Mouse (Mus musculus) CD4-positive helper T cell, adult 2 months (primary cell): ENCODE results near the gene Mterf1b.

Source experiments
- DNase-seq: peaks from one replicate; pipeline ENCODE4 v3.0.0-alpha.2; 2012; ENCODE audit warnings: low read depth, missing footprints, low spot score

The Mterf1b gene

DNA sequence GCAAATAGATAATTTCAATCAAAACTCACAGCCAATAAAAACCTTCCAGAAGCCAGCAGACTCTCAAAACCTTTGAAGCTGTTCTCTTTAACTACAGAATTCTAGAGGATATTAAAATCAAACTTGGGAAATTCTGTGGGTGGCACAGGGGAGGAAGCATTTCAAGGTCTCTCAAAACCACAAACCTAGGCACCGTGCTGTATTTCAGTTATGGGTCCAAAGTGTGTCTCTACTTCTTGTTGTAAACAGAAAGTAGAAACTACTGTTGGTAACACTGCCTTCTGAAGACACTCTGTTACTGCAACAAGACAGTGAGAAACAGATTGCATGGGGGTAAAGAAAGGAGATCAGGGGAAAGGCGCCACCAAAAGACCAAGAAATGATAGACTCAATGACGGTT is 52.8 kb downstream of the Mterf1b start:
- DNase-seq: no peak

DNA sequence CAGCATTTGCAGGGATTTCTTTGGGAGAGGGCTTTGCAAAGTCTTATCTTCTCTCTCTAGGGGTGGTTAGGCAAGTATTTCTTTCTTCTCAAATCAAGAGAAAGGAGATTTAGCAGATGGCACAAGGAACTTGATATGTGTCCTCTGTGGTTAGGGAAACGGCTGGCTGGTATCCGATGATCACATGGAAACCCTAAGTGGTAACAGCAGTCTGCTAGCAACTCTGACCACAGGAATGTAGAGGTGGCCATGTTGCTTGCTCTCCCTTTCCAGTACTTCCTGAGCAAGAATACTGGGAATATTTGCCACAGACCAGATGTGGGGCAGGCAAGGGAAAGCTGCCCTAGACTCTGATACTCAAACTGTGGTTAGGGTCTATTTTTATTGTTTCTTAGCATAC is 53.9 kb downstream of the Mterf1b start:
- DNase-seq: no peak
